Mouse (Mus musculus): ENCODE results near the gene Prr7. TPM values are rescaled to one million over a fixed set of nuclear protein-coding genes. Genes with fewer than 3 reads are reported as not detected.
A peak's percentile ranks its signal among the peaks of the same experiment; 100 is the strongest.

Prr7 gene
- polyA plus RNA-seq, 1 experiment: 75.5 TPM

- peak; percentile 95 for DNase-seq (ENCODE audit: low read depth)
- TF ChIP-seq POLR2A (IDR thresholded peaks at IDR 0.05; ENCODE audit: borderline replicate concordance, extremely low read depth, insufficient read depth, insufficient read length, poor library complexity, severe bottlenecking): no peak; the same call in 1 of the 2 replicates
- peak; percentile 91 for TF ChIP-seq CTCF (IDR thresholded peaks at IDR 0.05; ENCODE audit: borderline replicate concordance, extremely low read depth, insufficient read depth, insufficient read length)
Measured at GRCm38 (mm10) chr13:55471156-55471818, 7.2 kb downstream of the Prr7 start.

GRCm38 (mm10) chr13:55471819-55472131 is 7.7 kb downstream of the Prr7 start:
- no peak for DNase-seq (ENCODE audit: low read depth)
- TF ChIP-seq CTCF (IDR thresholded peaks at IDR 0.05; ENCODE audit: borderline replicate concordance, extremely low read depth, insufficient read depth, insufficient read length) (no peak), POLR2A (IDR thresholded peaks at IDR 0.05; ENCODE audit: borderline replicate concordance, extremely low read depth, insufficient read depth, insufficient read length, poor library complexity, severe bottlenecking) (no peak)

- peak; percentile 89 for DNase-seq (ENCODE audit: low read depth)
- TF ChIP-seq CTCF (IDR thresholded peaks at IDR 0.05; ENCODE audit: borderline replicate concordance, extremely low read depth, insufficient read depth, insufficient read length) (no peak), POLR2A (IDR thresholded peaks at IDR 0.05; ENCODE audit: borderline replicate concordance, extremely low read depth, insufficient read depth, insufficient read length, poor library complexity, severe bottlenecking) (no peak)
Measured at GRCm38 (mm10) chr13:55472132-55473022, 8.3 kb downstream of the Prr7 start.

- TF ChIP-seq CTCF (IDR thresholded peaks at IDR 0.05; ENCODE audit: borderline replicate concordance, extremely low read depth, insufficient read depth, insufficient read length) (peak; percentile 4; the same call in 1 of the 2 replicates), POLR2A (IDR thresholded peaks at IDR 0.05; ENCODE audit: borderline replicate concordance, extremely low read depth, insufficient read depth, insufficient read length, poor library complexity, severe bottlenecking) (no peak)
- peak; percentile 63 for DNase-seq (ENCODE audit: low read depth)
Measured at GRCm38 (mm10) chr13:55473076-55473831, 9.2 kb downstream of the Prr7 start.

GRCm38 (mm10) chr13:55473961-55474360 is 9.9 kb downstream of the Prr7 start:
- no peak for TF ChIP-seq POLR2A (IDR thresholded peaks at IDR 0.05; ENCODE audit: borderline replicate concordance, extremely low read depth, insufficient read depth, insufficient read length, poor library complexity, severe bottlenecking)
- peak; percentile 16; the same call in 1 of the 2 replicates for TF ChIP-seq CTCF (IDR thresholded peaks at IDR 0.05; ENCODE audit: borderline replicate concordance, extremely low read depth, insufficient read depth, insufficient read length)
- DNase-seq (ENCODE audit: low read depth): peak; percentile 34

- DNase-seq (ENCODE audit: low read depth): peak; percentile 96
- TF ChIP-seq CTCF (IDR thresholded peaks at IDR 0.05; ENCODE audit: borderline replicate concordance, extremely low read depth, insufficient read depth, insufficient read length) (no peak), POLR2A (IDR thresholded peaks at IDR 0.05; ENCODE audit: borderline replicate concordance, extremely low read depth, insufficient read depth, insufficient read length, poor library complexity, severe bottlenecking) (no peak)
Measured at GRCm38 (mm10) chr13:55474621-55475069, 10.6 kb downstream of the Prr7 start.

- DNase-seq (ENCODE audit: low read depth): no peak
- TF ChIP-seq CTCF (IDR thresholded peaks at IDR 0.05; ENCODE audit: borderline replicate concordance, extremely low read depth, insufficient read depth, insufficient read length): no peak
- TF ChIP-seq POLR2A (IDR thresholded peaks at IDR 0.05; ENCODE audit: borderline replicate concordance, extremely low read depth, insufficient read depth, insufficient read length, poor library complexity, severe bottlenecking): no peak
Measured at GRCm38 (mm10) chr13:55475750-55476149, 11.7 kb downstream of the Prr7 start.

- no peak for DNase-seq (ENCODE audit: low read depth)
- TF ChIP-seq CTCF (IDR thresholded peaks at IDR 0.05; ENCODE audit: borderline replicate concordance, extremely low read depth, insufficient read depth, insufficient read length) (no peak), POLR2A (IDR thresholded peaks at IDR 0.05; ENCODE audit: borderline replicate concordance, extremely low read depth, insufficient read depth, insufficient read length, poor library complexity, severe bottlenecking) (no peak)
Measured at GRCm38 (mm10) chr13:55476256-55476655, 12.2 kb downstream of the Prr7 start.

GRCm38 (mm10) chr13:55477492-55477891 is 13.4 kb downstream of the Prr7 start:
- DNase-seq (ENCODE audit: low read depth): no peak
- TF ChIP-seq CTCF (IDR thresholded peaks at IDR 0.05; ENCODE audit: borderline replicate concordance, extremely low read depth, insufficient read depth, insufficient read length): no peak
- no peak for TF ChIP-seq POLR2A (IDR thresholded peaks at IDR 0.05; ENCODE audit: borderline replicate concordance, extremely low read depth, insufficient read depth, insufficient read length, poor library complexity, severe bottlenecking)

- TF ChIP-seq POLR2A (IDR thresholded peaks at IDR 0.05; ENCODE audit: borderline replicate concordance, extremely low read depth, insufficient read depth, insufficient read length, poor library complexity, severe bottlenecking) (no peak), CTCF (IDR thresholded peaks at IDR 0.05; ENCODE audit: borderline replicate concordance, extremely low read depth, insufficient read depth, insufficient read length) (peak; percentile 62; the same call in 1 of the 2 replicates)
- DNase-seq (ENCODE audit: low read depth): no peak
Measured at GRCm38 (mm10) chr13:55478036-55478435, 14.0 kb downstream of the Prr7 start.

- TF ChIP-seq POLR2A (IDR thresholded peaks at IDR 0.05; ENCODE audit: borderline replicate concordance, extremely low read depth, insufficient read depth, insufficient read length, poor library complexity, severe bottlenecking) (no peak), CTCF (IDR thresholded peaks at IDR 0.05; ENCODE audit: borderline replicate concordance, extremely low read depth, insufficient read depth, insufficient read length) (no peak)
- DNase-seq (ENCODE audit: low read depth): no peak
Measured at GRCm38 (mm10) chr13:55479008-55479407, 14.9 kb downstream of the Prr7 start.

All from brain, embryonic 14.5 days (tissue).